Mouse (Mus musculus) liver, embryonic 14.5 days (tissue): ENCODE measurements around the gene Rab11b.

ENCODE experiments used
- CTCF ChIP-seq: IDR thresholded peaks from 2 replicates; pipeline ENCODE4 v1.5.1; 2016; ENCODE audit warnings: antibody characterized with exemption, low read depth, control low read depth
- EP300 ChIP-seq: IDR thresholded peaks from 2 replicates; pipeline ENCODE4 v1.6.1; 2016; ENCODE audit warnings: antibody characterized with exemption, low read depth

GRCm38 (mm10) chr17:33788732-33789131 is 28.4 kb upstream of the Rab11b start:
- no peak for TF ChIP-seq CTCF
- TF ChIP-seq EP300 = no peak
